Mouse (Mus musculus) frontal cortex, postnatal 14 days (tissue): ENCODE data around the gene Syt1.

Experiments used
- DNase-seq, 2 experiments: peaks; one replicate each; pipeline ENCODE4 v3.0.0; 2022; ENCODE audit warnings: low spot score in 2 of 2

The Syt1 gene

DNA sequence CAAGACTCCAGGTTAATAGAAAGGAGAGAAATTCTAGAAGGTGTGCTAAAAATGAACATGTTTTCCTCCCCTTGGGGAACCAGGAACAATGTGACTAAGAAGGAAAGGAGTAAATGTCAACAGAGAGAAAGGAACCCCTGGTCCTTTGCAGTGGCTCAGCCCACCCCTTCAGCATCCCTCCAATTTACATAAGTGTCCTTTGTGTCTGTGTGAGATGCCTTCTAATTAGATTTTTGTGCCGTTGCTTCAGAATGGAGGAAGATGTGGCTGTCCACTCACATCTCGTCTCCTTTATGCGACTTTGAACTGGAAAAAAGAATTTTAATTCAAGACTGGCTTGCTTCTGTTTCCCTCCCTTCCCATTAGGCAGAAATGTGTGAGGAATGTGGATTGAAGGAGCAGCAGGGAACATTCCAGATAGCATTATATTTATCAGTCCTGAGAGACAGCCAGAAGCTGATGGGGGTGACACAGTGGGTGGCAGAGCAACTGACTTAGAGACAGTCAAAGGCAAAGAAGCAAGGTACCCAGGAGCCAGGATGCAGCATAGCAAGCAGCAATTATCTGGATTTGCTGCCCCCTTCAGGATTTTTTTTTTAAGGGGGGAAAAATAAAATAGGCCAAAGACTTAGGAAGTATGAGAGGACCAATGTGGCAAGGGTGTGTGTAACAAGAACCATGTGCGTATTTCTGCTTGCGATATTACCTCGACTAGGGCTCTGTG, 486.3 kb downstream of the Syt1 start:
- DNase-seq, result no peak

DNA sequence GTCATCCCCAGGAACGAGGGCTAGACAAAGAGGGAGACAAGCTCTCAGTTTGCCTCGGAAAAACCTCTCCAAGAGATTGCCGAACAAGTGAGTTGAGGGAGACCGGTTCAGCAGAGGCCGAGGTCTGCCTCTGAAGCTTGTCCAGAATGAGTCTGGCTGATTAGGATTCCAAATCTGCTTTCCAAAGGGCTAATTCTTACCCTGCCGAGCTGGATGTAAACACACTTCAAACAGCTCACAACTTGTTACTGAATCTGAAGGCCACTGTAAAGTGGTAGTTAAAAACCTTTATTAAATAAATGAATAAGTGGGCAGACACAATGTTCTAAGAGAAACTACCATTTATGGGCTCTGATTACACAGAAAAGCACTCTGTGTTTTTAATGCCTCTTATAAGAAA, 491.6 kb downstream of the Syt1 start:
- no peak for DNase-seq

GRCm38 (mm10) chr10:108517076-108517475, 493.7 kb downstream of the Syt1 start:
- no peak for DNase-seq

GRCm38 (mm10) chr10:108514671-108515070, 496.1 kb downstream of the Syt1 start:
- no peak for DNase-seq

DNA sequence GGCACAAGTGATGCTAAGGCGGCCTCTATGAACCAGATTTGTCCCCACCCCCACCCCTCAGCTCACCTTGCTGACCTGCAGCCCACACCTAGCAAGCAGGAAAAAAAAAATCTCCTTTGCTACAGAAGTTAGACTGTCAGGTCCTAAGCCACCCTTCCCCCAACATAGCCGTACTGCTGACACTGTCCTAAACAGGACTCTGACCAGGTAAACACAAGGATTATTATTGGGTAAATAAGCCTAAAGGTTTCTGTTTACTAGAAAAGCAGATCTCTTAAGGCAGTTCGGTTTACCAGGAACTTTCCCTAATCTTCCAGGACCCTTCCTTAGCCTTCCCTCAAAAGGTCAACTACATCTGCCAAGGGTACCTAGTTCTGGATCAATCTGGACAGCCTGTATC, 501.2 kb downstream of the Syt1 start:
- no peak for DNase-seq

- DNase-seq, result no peak
These were observed 503.9 kb downstream of the Syt1 start for GRCm38 (mm10) chr10:108506917-108507316.

DNA sequence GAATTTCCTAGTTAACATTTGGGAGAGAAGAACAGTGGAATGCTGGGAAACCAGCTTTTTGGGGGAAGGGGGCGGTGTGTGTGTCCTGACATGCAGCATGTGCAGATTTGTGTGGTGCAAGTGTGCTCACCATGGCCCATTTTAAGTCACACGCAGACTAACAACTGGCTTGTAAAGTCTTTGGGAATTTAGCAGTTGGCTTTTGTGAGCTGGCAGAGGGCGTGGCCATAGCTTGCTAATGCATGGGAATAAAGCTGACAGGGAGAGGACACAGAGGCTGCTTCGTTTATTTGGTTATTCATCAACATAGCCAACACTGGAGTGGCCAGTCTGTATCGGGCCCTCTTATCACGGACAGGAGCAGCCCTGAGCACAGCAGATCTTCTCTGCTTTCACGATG, 505.9 kb downstream of the Syt1 start:
- DNase-seq, result no peak

DNA sequence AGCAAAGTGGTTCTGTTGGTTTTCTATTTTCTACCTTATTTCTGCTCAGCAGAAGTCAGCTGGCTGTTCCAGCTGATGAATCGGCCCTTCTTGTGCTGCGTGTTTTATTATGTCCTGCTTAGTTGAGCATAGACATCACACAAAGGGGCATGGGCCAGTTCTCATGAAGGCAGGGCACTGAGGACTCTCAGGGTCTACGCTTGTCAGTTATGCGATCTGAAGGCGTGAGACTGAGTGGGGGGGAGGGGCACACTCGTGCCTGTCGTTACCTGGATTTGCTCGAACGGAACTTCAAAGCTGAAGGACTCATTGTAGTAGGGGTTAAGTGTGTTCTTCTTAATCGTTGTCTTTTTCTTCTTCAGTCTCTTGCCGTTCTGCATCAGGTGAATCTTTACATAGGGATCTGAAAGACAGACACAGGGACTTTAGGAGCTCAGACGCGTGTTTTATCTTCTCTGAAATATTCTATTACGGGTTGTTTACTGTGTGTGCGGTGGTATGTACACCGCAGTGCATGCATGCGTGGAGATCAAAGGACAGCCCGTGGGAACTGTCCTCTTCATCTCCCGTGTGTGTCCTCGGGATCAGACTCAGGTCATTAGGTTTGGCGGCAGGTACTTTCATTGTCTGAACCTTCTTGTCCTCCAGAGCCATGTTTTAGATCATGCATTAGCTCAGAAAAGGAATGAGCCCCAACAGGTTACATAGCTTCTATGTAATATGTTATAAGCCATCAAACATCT, 506.5 kb downstream of the Syt1 start:
- DNase-seq, result no peak

GRCm38 (mm10) chr10:108490231-108490630, 520.6 kb downstream of the Syt1 start:
- DNase-seq, result no peak

DNA sequence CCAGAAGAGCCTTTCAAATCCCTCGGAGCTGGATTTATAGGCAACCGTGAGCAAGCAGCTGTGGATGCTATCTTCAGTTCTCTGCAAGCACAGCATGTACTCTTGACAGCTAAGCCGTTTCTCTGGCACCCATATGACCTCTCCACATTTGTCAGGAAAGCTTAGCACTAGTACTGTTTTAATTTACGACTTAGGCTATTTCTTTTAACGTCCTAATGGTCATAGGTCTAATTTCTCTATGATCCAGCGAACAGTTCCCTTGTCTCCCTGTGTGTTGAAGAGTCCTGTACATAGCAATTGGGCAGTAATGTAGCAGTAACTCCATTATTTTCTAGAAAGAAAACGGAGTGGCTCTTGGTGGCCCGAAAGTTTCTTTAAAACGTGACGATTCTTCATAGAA, 526.8 kb downstream of the Syt1 start:
- DNase-seq, result no peak

DNA sequence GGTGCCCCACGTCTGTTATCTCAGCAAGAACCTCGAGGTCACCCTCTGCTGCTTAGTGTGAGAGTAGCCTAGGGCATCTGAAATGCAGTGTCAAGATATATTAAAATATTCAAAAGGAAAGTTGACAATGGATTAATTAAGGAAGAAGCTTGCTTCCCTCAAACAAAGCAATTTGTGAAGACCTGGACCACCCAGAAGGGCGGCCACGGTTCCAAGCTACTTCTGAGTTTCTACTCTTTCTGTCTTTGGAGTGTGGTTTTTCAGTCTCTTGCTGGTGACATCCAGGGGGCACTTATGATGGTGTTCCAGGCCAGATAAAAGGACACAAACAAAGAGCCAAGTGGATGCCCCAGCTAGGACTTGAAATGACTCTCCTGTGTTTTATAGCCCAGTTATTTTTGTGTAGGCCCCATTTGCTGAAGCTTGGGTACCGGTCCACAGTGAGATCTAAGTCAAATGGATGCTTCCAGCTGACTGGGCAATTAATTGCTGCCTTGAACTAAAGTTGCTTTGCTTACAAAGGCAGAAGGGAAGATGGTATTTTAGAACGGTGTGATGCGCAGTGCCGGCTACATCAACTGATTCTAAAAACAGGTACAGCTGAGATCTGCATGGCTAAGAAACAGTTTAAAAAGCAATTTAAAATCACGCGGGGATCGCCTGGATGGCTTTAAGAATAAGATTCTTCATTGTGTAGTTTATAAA, 530.5 kb downstream of the Syt1 start:
- no peak for DNase-seq

- DNase-seq, result no peak
These were observed 540.3 kb downstream of the Syt1 start for GRCm38 (mm10) chr10:108470319-108470955.

GRCm38 (mm10) chr10:108466539-108466938, 544.2 kb downstream of the Syt1 start:
- DNase-seq, result no peak

GRCm38 (mm10) chr10:108461862-108462261, 548.9 kb downstream of the Syt1 start:
- no peak for DNase-seq

GRCm38 (mm10) chr10:108457054-108457453, 553.7 kb downstream of the Syt1 start:
- DNase-seq, result no peak

GRCm38 (mm10) chr10:108455883-108456282, 554.9 kb downstream of the Syt1 start:
- no peak for DNase-seq

DNA sequence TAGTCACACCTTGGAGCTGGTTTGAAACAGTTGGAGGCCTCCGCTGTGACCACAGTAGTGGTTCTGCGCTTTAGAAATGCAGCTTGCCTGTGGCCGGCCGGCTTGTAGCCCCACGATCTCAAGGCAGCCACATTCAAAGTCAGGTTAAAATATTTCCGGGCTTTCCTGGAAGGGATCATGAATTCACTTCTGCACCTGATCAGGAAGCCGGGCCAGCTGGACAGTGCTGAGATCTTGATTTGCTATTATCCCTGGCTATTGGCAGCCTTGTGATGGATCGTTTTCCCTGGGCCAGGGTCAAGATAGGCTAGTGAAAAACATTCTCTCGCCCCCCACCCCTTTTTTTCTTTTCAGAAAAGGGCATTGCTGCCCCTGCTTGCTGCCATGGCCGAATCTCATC, 555.6 kb downstream of the Syt1 start:
- no peak for DNase-seq

GRCm38 (mm10) chr10:108454691-108455117, 556.1 kb downstream of the Syt1 start:
- no peak for DNase-seq

- DNase-seq, result no peak
These were observed 557.2 kb downstream of the Syt1 start for GRCm38 (mm10) chr10:108453561-108453960.

DNA sequence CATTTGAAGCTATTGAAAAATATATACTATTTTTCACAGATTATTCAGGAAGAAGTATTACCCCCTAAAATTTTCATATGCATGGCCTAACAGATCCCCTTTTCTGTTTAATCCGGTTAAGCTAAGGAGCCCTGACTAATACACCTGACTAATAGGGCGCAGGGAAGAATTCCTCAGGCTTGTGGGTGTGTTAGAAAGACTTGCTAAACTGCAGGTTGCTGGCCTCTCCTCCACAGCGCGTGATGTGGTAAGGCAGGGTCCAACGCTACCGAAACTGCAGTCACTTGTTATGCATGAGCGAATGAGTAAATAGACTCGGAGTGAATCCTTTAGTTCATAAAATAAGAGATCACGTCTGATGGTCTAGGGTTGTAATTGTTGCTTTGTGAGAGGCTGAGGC, 558.4 kb downstream of the Syt1 start:
- no peak for DNase-seq

GRCm38 (mm10) chr10:108451516-108451915, 559.3 kb downstream of the Syt1 start:
- DNase-seq, result no peak

- no peak for DNase-seq
These were observed 560.4 kb downstream of the Syt1 start for GRCm38 (mm10) chr10:108450401-108450800.
